Mouse (Mus musculus) myocyte (in vitro differentiated cells): ENCODE measurements around the gene Trpc4ap. TPM values are rescaled to one million over a fixed set of nuclear protein-coding genes. Genes with fewer than 3 reads are reported as not detected.

Source experiments
- H3K27me3 ChIP-seq: one replicate; pipeline ENCODE4 v1.6.1; 2011; ENCODE audit not compliant: control insufficient read depth, insufficient read depth, insufficient read length
- H3K36me3 ChIP-seq: one replicate; pipeline ENCODE4 v1.6.1; 2011; ENCODE audit not compliant: control insufficient read depth, insufficient read depth
- H3K4me2 ChIP-seq: one replicate; pipeline ENCODE4 v1.6.1; 2011; ENCODE audit warnings: low read depth, control low read depth
- H3K4me3 ChIP-seq: one replicate; pipeline ENCODE4 v1.5.1; 2011; ENCODE audit warnings: mild to moderate bottlenecking, control low read depth, moderate library complexity
- H3K79me2 ChIP-seq: one replicate; pipeline ENCODE4 v1.6.1; 2011; ENCODE audit not compliant: control insufficient read depth, insufficient read depth
- H3ac ChIP-seq: one replicate; pipeline ENCODE4 v1.6.1; 2011; ENCODE audit not compliant: control insufficient read depth, insufficient read length
- CEBPB ChIP-seq: IDR thresholded peaks from 2 replicates; pipeline ENCODE4 v1.6.1; 2011; ENCODE audit warnings: mild to moderate bottlenecking, moderate library complexity; ENCODE audit not compliant: poor library complexity, insufficient read depth, severe bottlenecking
- E2F4 ChIP-seq: IDR thresholded peaks from one replicate; pipeline ENCODE4 v1.6.1; 2011; ENCODE audit warnings: mild to moderate bottlenecking, control low read depth, moderate library complexity; ENCODE audit not compliant: insufficient read depth
- MAX ChIP-seq: IDR thresholded peaks from one replicate; pipeline ENCODE4 v1.6.1; 2011; ENCODE audit warnings: low read depth, mild to moderate bottlenecking, control low read depth
- MYOD1 ChIP-seq, 3 experiments: IDR thresholded peaks; one replicate each; pipeline ENCODE4 v1.6.1; 2011; ENCODE audit warnings: control low read depth in 2 of 3, low read depth in 2 of 3, mild to moderate bottlenecking in 2 of 3, moderate library complexity in 1 of 3; ENCODE audit not compliant: insufficient read length in 2 of 3, control insufficient read depth in 1 of 3
- MYOG ChIP-seq, 3 experiments: IDR thresholded peaks; one replicate each; pipeline ENCODE4 v1.6.1; 2011; ENCODE audit warnings: control low read depth in 2 of 3, low read depth in 2 of 3, mild to moderate bottlenecking in 2 of 3; ENCODE audit not compliant: insufficient read length in 2 of 3, control insufficient read depth in 1 of 3, insufficient read depth in 1 of 3
- POLR2A ChIP-seq: IDR thresholded peaks from one replicate; pipeline ENCODE4 v1.6.1; 2011; ENCODE audit warnings: low read depth, mild to moderate bottlenecking, control low read depth, moderate library complexity; ENCODE audit not compliant: insufficient read length
- POLR2AphosphoS2 ChIP-seq: IDR thresholded peaks from one replicate; pipeline ENCODE4 v1.6.1; 2011; ENCODE audit warnings: low read depth, control low read depth; ENCODE audit not compliant: insufficient read length
- REST ChIP-seq: IDR thresholded peaks from one replicate; pipeline ENCODE4 v1.6.1; 2011; ENCODE audit warnings: mild to moderate bottlenecking, control low read depth, moderate library complexity; ENCODE audit not compliant: insufficient read depth, insufficient read length
- SRF ChIP-seq: IDR thresholded peaks from one replicate; pipeline ENCODE4 v1.6.1; 2011; ENCODE audit warnings: low read depth; ENCODE audit not compliant: control insufficient read depth, insufficient read length
- TCF12 ChIP-seq: IDR thresholded peaks from one replicate; pipeline ENCODE4 v1.6.1; 2011; ENCODE audit warnings: mild to moderate bottlenecking, control low read depth; ENCODE audit not compliant: poor library complexity, insufficient read depth, severe bottlenecking
- TCF3 ChIP-seq: IDR thresholded peaks from one replicate; pipeline ENCODE4 v1.6.1; 2011; ENCODE audit warnings: low read depth, control low read depth; ENCODE audit not compliant: insufficient read length
- USF1 ChIP-seq: IDR thresholded peaks from one replicate; pipeline ENCODE4 v1.6.1; 2011; ENCODE audit warnings: low read depth, mild to moderate bottlenecking, control low read depth, moderate library complexity
- polyA plus RNA-seq: library from polyadenylated mRNA; unstranded; fragments of >200 nt; fragmentation: generic; extraction: Trizol; gene quantifications from one replicate; pipeline ENCODE4 v1.2.1, GENCODE M21; 2012; ENCODE audit warnings: missing spikeins

Gene Trpc4ap
- polyA plus RNA-seq, 1 experiment, result 89.0 TPM

DNA sequence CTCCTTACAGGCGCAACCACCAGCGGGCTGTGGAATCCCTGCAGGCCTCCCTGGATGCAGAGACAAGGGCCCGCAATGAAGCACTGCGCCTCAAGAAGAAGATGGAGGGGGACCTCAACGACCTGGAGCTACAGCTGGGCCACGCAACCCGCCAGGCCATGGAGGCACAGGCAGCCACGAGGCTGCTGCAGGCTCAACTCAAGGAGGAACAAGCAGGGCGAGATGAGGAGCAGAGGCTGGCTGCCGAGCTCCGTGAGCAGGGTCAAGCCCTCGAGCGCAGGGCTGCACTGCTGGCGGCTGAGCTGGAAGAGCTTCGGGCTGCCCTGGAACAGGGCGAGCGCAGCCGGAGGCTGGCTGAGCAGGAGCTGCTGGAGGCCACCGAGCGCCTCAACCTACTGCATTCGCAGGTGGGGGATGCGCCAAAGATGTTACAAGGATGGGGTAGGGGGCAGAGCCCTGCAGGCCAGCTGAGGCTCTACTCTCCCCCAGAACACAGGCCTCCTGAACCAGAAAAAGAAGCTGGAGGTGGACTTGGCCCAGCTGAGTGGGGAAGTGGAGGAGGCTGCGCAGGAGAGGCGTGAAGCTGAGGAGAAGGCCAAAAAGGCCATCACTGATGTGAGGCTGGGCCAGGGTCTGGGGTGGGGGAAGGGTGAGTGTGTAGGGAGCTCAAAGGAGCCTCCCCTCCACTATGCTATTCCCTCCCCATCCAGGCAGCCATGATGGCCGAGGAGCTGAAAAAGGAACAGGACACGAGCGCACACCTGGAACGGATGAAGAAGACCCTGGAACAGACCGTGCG is 59.8 kb downstream of the Trpc4ap start:
- H3K4me2 ChIP-seq, result no peak overlapping the region
- H3K27me3 ChIP-seq, result no peaks in the 10 kb centered on the region
- no peak overlapping the region for H3K4me3 ChIP-seq
- peaks cover 11% of the 10 kb centered on the region for H3K36me3 ChIP-seq
- no peak for TF ChIP-seq SRF
- peak; percentile 75 for TF ChIP-seq POLR2AphosphoS2
- TF ChIP-seq MYOD1 (IDR thresholded peaks at IDR 0.05; ENCODE audit: control insufficient read depth in 1 of 3, insufficient read length in 2 of 3, low read depth in 2 of 3), result no peak
- TF ChIP-seq POLR2A, result peak; percentile 31
- TF ChIP-seq CEBPB, result no peak
- TF ChIP-seq E2F4, result no peak
- no peak for TF ChIP-seq MAX
- H3ac ChIP-seq, result no peak overlapping the region
- no peaks in the 10 kb centered on the region for H3K79me2 ChIP-seq

DNA sequence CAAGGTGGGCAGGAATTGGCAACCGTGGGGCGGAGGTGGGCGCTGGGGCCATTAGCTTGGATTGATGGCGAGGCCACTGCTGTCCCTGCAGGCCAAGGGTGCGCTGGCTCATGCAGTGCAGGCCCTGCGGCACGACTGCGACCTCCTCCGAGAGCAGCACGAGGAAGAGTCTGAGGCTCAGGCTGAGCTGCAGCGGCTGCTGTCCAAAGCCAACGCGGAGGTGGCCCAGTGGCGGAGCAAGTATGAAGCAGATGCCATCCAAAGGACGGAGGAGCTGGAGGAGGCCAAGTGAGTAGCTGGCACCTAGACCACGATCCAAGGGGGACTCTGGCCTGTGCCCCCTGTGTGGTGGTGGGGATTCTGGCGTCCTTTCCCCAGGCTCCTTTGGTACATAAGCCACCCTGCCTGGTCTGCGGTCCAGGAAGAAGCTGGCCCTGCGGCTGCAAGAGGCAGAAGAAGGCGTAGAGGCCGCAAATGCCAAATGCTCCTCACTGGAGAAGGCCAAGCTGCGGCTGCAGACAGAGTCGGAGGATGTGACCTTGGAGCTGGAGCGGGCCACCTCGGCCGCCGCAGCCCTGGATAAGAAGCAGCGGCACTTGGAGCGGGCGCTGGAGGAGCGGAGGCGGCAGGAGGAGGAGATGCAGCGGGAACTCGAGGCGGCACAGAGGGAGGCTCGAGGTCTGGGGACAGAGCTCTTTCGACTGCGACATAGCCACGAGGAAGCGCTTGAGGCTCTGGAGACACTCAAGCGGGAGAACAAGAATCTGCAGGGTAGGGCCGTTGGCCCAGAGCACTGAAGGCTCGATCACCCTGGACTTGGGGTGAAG is 61.4 kb downstream of the Trpc4ap start:
- no peak overlapping the region for H3K4me3 ChIP-seq
- no peaks in the 10 kb centered on the region for H3K27me3 ChIP-seq
- no peak overlapping the region for H3ac ChIP-seq

DNA sequence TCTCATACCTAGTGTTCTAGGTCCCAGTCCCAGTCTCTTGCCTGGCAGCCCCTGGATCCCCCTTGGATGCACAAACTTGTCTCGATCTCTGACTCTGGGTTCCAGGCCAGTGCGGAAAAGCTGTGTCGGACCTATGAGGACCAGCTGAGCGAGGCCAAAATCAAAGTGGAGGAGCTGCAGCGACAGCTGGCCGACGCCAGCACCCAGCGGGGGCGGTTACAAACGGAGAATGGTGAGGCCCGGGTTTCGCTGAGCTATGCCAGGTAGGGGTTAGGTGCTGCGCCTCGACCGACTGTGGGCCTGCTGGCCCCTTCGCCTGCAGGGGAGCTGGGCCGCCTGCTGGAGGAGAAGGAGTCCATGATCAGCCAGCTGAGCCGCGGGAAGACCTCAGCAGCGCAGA is 62.0 kb downstream of the Trpc4ap start:
- H3K79me2 ChIP-seq, result no peaks in the 10 kb centered on the region
- no peak overlapping the region for H3K4me2 ChIP-seq
- H3ac ChIP-seq, result no peak overlapping the region
- H3K27me3 ChIP-seq, result no peaks in the 10 kb centered on the region
- no peak for TF ChIP-seq POLR2A
- TF ChIP-seq TCF3, result no peak
- TF ChIP-seq SRF, result no peak
- TF ChIP-seq POLR2AphosphoS2, result no peak
- TF ChIP-seq MAX, result no peak
- no peak for TF ChIP-seq MYOD1 (IDR thresholded peaks at IDR 0.05; ENCODE audit: control insufficient read depth in 1 of 3, insufficient read length in 2 of 3, low read depth in 2 of 3)
- TF ChIP-seq CEBPB, result no peak
- TF ChIP-seq E2F4, result no peak
- no peak for TF ChIP-seq USF1
- TF ChIP-seq MYOG (IDR thresholded peaks at IDR 0.05; ENCODE audit: control insufficient read depth in 1 of 3, insufficient read depth in 1 of 3, insufficient read length in 2 of 3, low read depth in 2 of 3), result no peak
- TF ChIP-seq REST, result no peak
- TF ChIP-seq TCF12, result no peak
- no peak overlapping the region for H3K4me3 ChIP-seq
- peaks cover 4% of the 10 kb centered on the region for H3K36me3 ChIP-seq

More for the DNA sequence above, 61.4 kb downstream of the Trpc4ap start:
- Histone ChIP-seq H3K36me3 (peaks cover 4% of the 10 kb centered on the region), H3K4me2 (no peak overlapping the region), H3K79me2 (no peaks in the 10 kb centered on the region)
- no peak for TF ChIP-seq TCF12
- TF ChIP-seq POLR2A, result peak; percentile 32
- no peak for TF ChIP-seq MAX
- peak; percentile 75 for TF ChIP-seq POLR2AphosphoS2

DNA sequence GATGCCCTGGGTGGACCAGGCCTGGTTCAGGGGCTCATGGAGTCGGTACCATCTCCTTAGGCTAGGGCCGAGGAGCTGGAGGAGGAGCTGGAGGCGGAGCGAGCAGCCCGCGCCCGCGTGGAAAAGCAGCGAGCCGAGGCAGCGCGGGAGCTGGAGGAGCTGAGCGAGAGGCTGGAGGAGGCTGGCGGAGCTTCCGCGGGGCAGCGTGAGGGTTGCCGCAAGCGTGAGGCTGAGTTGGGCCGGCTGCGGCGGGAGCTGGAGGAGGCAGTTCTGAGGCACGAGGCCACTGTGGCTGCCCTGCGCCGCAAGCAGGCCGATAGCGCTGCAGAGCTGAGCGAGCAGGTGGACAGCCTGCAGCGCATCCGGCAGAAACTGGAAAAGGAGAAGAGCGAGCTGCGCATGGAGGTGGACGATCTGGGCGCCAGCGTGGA is 62.9 kb downstream of the Trpc4ap start:
- Histone ChIP-seq H3K79me2 (no peaks in the 10 kb centered on the region), H3ac (no peak overlapping the region), H3K4me3 (no peak overlapping the region), H3K4me2 (no peak overlapping the region), H3K27me3 (no peaks in the 10 kb centered on the region), H3K36me3 (peaks cover 4% of the 10 kb centered on the region)
- TF ChIP-seq POLR2A (no peak), POLR2AphosphoS2 (peak; percentile 67), TCF12 (no peak), SRF (no peak), REST (no peak), E2F4 (no peak)

DNA sequence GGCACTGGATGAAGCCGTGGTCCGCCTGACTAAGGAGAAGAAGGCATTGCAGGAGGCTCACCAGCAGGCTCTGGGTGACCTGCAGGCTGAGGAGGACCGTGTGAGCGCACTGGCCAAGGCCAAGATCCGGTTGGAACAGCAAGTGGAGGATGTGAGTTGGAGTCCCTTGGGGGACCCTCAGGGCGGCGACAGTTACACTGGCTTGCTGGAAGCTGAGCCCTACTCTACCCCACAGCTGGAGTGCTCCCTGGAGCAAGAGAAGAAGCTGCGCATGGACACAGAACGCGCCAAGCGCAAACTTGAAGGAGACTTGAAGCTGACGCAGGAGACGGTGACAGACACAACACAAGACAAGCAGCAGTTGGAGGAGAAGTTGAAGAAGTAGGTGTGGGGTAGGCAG is 63.7 kb downstream of the Trpc4ap start:
- no peak overlapping the region for H3K4me2 ChIP-seq
- no peak overlapping the region for H3K4me3 ChIP-seq
- no peaks in the 10 kb centered on the region for H3K27me3 ChIP-seq
- H3K36me3 ChIP-seq, result peaks cover 4% of the 10 kb centered on the region
- TF ChIP-seq E2F4 (no peak), MAX (no peak), REST (no peak), MYOD1 (IDR thresholded peaks at IDR 0.05; ENCODE audit: control insufficient read depth in 1 of 3, insufficient read length in 2 of 3, low read depth in 2 of 3) (no peak), CEBPB (no peak), USF1 (no peak), TCF12 (no peak), POLR2AphosphoS2 (no peak), TCF3 (no peak), SRF (no peak), MYOG (IDR thresholded peaks at IDR 0.05; ENCODE audit: control insufficient read depth in 1 of 3, insufficient read depth in 1 of 3, insufficient read length in 2 of 3, low read depth in 2 of 3) (no peak), POLR2A (no peak)
- no peaks in the 10 kb centered on the region for H3K79me2 ChIP-seq
- H3ac ChIP-seq, result no peak overlapping the region
